Mouse (Mus musculus): ENCODE results near the gene Nek6.
A peak's percentile ranks its signal among the peaks of the same experiment; 100 is the strongest.

The Nek6 gene

GRCm38 (mm10) chr2:38511487-38512307 lies at the start of gene Nek6:
TSS of gene Nek6 (plus strand) at chr2:38511643.
- DNase-seq (ENCODE audit: low spot score in 2 of 2), result peak; percentile 67 to 78

- no peak for DNase-seq (ENCODE audit: low spot score in 2 of 2)
Measured at GRCm38 (mm10) chr2:38462323-38462722, 49.1 kb upstream of the Nek6 start.

GRCm38 (mm10) chr2:38468845-38469244 lies 42.6 kb upstream of the Nek6 start:
- DNase-seq (ENCODE audit: low spot score in 2 of 2), result no peak

GRCm38 (mm10) chr2:38471745-38472144 lies 39.7 kb upstream of the Nek6 start:
- no peak for DNase-seq (ENCODE audit: low spot score in 2 of 2)

- DNase-seq (ENCODE audit: low spot score in 2 of 2), result no peak
Measured at GRCm38 (mm10) chr2:38472829-38473228, 38.6 kb upstream of the Nek6 start.

GRCm38 (mm10) chr2:38476871-38477496 lies 34.5 kb upstream of the Nek6 start:
- DNase-seq (ENCODE audit: low spot score in 2 of 2), result peak; percentile 27 to 49

- DNase-seq (ENCODE audit: low spot score in 2 of 2), result no peak
Measured at GRCm38 (mm10) chr2:38477497-38477873, 34.0 kb upstream of the Nek6 start.

- no peak for DNase-seq (ENCODE audit: low spot score in 2 of 2)
Measured at GRCm38 (mm10) chr2:38478683-38479082, 32.8 kb upstream of the Nek6 start.

- DNase-seq (ENCODE audit: low spot score in 2 of 2), result no peak
Measured at GRCm38 (mm10) chr2:38479541-38479940, 31.9 kb upstream of the Nek6 start.

- DNase-seq (ENCODE audit: low spot score in 2 of 2), result peak; percentile 29 to 46
Measured at GRCm38 (mm10) chr2:38481166-38481778, 30.2 kb upstream of the Nek6 start.

- DNase-seq (ENCODE audit: low spot score in 2 of 2), result no peak
Measured at GRCm38 (mm10) chr2:38482122-38482521, 29.3 kb upstream of the Nek6 start.

- peak; percentile 27 to 54 for DNase-seq (ENCODE audit: low spot score in 2 of 2)
Measured at GRCm38 (mm10) chr2:38483058-38483704, 28.3 kb upstream of the Nek6 start.

- peak; percentile 39 to 54 for DNase-seq (ENCODE audit: low spot score in 2 of 2)
Measured at GRCm38 (mm10) chr2:38484556-38484955, 26.9 kb upstream of the Nek6 start.

- no peak for DNase-seq (ENCODE audit: low spot score in 2 of 2)
Measured at GRCm38 (mm10) chr2:38485409-38485808, 26.0 kb upstream of the Nek6 start.

GRCm38 (mm10) chr2:38485957-38486931 lies 25.2 kb upstream of the Nek6 start:
- DNase-seq (ENCODE audit: low spot score in 2 of 2), result peak; percentile 85 to 88

- no peak for DNase-seq (ENCODE audit: low spot score in 2 of 2)
Measured at GRCm38 (mm10) chr2:38497594-38497993, 13.8 kb upstream of the Nek6 start.

GRCm38 (mm10) chr2:38501606-38502005 lies 9.8 kb upstream of the Nek6 start:
- DNase-seq (ENCODE audit: low spot score in 2 of 2), result no peak

GRCm38 (mm10) chr2:38502123-38502522 lies 9.3 kb upstream of the Nek6 start:
- no peak for DNase-seq (ENCODE audit: low spot score in 2 of 2)

GRCm38 (mm10) chr2:38502747-38503146 lies 8.7 kb upstream of the Nek6 start:
- DNase-seq (ENCODE audit: low spot score in 2 of 2), result no peak

- DNase-seq (ENCODE audit: low spot score in 2 of 2), result no peak
Measured at GRCm38 (mm10) chr2:38504311-38504710, 7.1 kb upstream of the Nek6 start.

- DNase-seq (ENCODE audit: low spot score in 2 of 2), result no peak
Measured at GRCm38 (mm10) chr2:38507181-38507580, 4.3 kb upstream of the Nek6 start.
